Mouse (Mus musculus): ENCODE results near the gene Adamts20. TPM values are rescaled to one million over a fixed set of nuclear protein-coding genes. Genes with fewer than 3 reads are reported as not detected.
"Not testable (repeated sequence)": the region's sequence is repeated elsewhere in the genome, so short reads cannot be mapped to it uniquely, and the experiment has no call there.

Gene Adamts20
- polyA plus RNA-seq (2012; rRNA removed), result 4.6 and 5.0 TPM in 2 replicates

DNA sequence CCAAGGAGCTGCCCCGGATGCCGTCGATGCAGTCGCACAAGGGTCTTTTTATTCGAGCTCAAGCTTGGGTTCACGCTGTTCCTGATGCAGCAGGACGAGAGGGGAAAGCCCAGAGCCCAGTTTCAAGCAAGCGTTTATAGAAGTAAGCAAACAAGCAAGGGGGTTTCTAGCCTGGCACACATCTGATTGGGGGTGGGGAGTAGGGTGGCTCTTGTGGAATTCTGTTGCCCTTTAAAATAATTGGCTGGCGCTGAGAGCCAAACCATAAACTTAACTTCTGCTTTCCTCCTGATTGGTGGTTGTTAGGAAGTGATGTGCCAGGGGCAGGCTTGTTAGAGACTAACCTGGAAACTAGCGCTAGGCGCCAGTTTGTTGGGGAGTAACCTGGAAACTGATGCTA lies at the start of gene Adamts20:
Gene Adamts20, minus strand, starts transcription at position 101 of the 400 bp plus-strand sequence.
- DNase-seq (ENCODE audit: low read depth), result no peak
- TF ChIP-seq POLR2A (IDR thresholded peaks at IDR 0.05; ENCODE audit: borderline replicate concordance, extremely low read depth, insufficient read depth, insufficient read length, poor library complexity, severe bottlenecking) (no peak), CTCF (IDR thresholded peaks at IDR 0.05; ENCODE audit: borderline replicate concordance, extremely low read depth, insufficient read depth, insufficient read length) (no peak)

DNA sequence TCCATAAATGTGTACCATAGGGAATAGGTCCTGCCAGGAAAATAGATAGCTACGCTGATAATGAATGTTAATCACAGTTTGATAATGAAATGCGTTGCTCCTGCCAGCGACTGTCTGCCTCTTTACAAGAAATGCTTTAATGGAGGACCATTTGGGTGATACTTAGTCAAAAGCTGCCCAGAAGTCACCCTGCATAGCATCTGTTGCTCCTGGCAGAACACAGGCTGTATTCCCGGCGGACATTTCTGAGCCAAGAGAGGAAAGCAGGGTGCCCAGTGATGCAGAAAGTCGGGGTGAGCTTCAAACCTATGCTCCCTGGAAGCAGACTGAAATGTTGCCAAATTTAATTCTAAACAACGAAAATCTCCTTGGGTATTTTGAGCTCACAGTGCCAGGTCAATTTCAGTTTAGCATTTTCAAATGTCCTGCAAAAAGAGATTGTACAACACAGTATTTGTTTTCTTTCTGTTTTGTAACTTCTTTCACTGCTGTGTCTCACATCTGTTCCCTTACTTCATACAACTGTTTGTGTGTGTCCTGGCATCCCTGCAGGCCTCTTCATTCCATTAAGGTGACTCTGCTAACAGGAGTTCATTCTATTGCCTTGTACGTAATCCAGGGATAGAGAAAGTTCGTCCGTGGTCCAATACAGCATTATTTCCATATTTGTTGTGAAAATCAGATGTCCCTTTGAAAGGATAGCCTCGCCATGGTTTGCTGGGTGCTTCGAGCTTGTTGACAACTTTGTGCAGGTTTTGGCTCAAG lies 38.4 kb upstream of the Adamts20 start:
- DNase-seq (ENCODE audit: low read depth), result peak; percentile 84
- no peak for TF ChIP-seq POLR2A (IDR thresholded peaks at IDR 0.05; ENCODE audit: borderline replicate concordance, extremely low read depth, insufficient read depth, insufficient read length, poor library complexity, severe bottlenecking)
- TF ChIP-seq CTCF (IDR thresholded peaks at IDR 0.05; ENCODE audit: borderline replicate concordance, extremely low read depth, insufficient read depth, insufficient read length), result no peak

GRCm38 (mm10) chr15:94499260-94499659 lies 34.0 kb upstream of the Adamts20 start:
- DNase-seq (ENCODE audit: low read depth), result no peak

GRCm38 (mm10) chr15:94495936-94496335 lies 30.7 kb upstream of the Adamts20 start:
- TF ChIP-seq CTCF (IDR thresholded peaks at IDR 0.05; ENCODE audit: borderline replicate concordance, extremely low read depth, insufficient read depth, insufficient read length) (peak; percentile 10; the same call in 1 of the 2 replicates), POLR2A (IDR thresholded peaks at IDR 0.05; ENCODE audit: borderline replicate concordance, extremely low read depth, insufficient read depth, insufficient read length, poor library complexity, severe bottlenecking) (no peak)
- no peak for DNase-seq (ENCODE audit: low read depth)

More at GRCm38 (mm10) chr15:94499260-94499659, 34.0 kb upstream of the Adamts20 start:
- TF ChIP-seq CTCF (IDR thresholded peaks at IDR 0.05; ENCODE audit: borderline replicate concordance, extremely low read depth, insufficient read depth, insufficient read length), result no peak
- no peak for TF ChIP-seq POLR2A (IDR thresholded peaks at IDR 0.05; ENCODE audit: borderline replicate concordance, extremely low read depth, insufficient read depth, insufficient read length, poor library complexity, severe bottlenecking)

GRCm38 (mm10) chr15:94494445-94494844 lies 29.2 kb upstream of the Adamts20 start:
- no peak for DNase-seq (ENCODE audit: low read depth)
- TF ChIP-seq CTCF (IDR thresholded peaks at IDR 0.05; ENCODE audit: borderline replicate concordance, extremely low read depth, insufficient read depth, insufficient read length), result peak; percentile 3; the same call in 1 of the 2 replicates
- TF ChIP-seq POLR2A (IDR thresholded peaks at IDR 0.05; ENCODE audit: borderline replicate concordance, extremely low read depth, insufficient read depth, insufficient read length, poor library complexity, severe bottlenecking), result no peak

GRCm38 (mm10) chr15:94489433-94489832 lies 24.2 kb upstream of the Adamts20 start:
- TF ChIP-seq POLR2A (IDR thresholded peaks at IDR 0.05; ENCODE audit: borderline replicate concordance, extremely low read depth, insufficient read depth, insufficient read length, poor library complexity, severe bottlenecking) (no peak), CTCF (IDR thresholded peaks at IDR 0.05; ENCODE audit: borderline replicate concordance, extremely low read depth, insufficient read depth, insufficient read length) (no peak)
- no peak for DNase-seq (ENCODE audit: low read depth)

GRCm38 (mm10) chr15:94488028-94488427 lies 22.8 kb upstream of the Adamts20 start:
- not testable (repeated sequence) for DNase-seq (ENCODE audit: low read depth)

GRCm38 (mm10) chr15:94482555-94482954 lies 17.3 kb upstream of the Adamts20 start:
- TF ChIP-seq POLR2A (IDR thresholded peaks at IDR 0.05; ENCODE audit: borderline replicate concordance, extremely low read depth, insufficient read depth, insufficient read length, poor library complexity, severe bottlenecking) (no peak), CTCF (IDR thresholded peaks at IDR 0.05; ENCODE audit: borderline replicate concordance, extremely low read depth, insufficient read depth, insufficient read length) (no peak)
- peak; percentile 71 for DNase-seq (ENCODE audit: low read depth)

DNA sequence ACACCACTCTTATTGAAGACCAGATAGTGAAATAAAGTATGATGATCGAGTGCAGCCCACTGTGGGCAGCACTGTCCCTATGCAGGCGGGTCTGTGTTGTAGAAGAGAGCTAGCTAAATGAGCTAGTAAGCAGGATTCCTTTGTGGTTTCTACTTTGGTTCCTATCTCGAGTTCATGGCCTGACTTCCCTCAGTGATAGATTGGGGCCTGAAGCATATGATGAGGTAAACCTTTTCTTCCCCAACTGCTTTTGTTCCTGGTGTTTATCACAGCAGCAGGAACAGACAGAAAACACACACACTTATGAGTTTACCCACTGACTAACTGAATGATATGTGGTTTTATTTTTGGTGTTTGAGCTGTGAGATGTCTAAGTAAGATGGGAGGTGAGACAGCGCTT lies 15.6 kb upstream of the Adamts20 start:
- TF ChIP-seq POLR2A (IDR thresholded peaks at IDR 0.05; ENCODE audit: borderline replicate concordance, extremely low read depth, insufficient read depth, insufficient read length, poor library complexity, severe bottlenecking), result no peak
- TF ChIP-seq CTCF (IDR thresholded peaks at IDR 0.05; ENCODE audit: borderline replicate concordance, extremely low read depth, insufficient read depth, insufficient read length), result no peak
- no peak for DNase-seq (ENCODE audit: low read depth)

GRCm38 (mm10) chr15:94480248-94480647 lies 15.0 kb upstream of the Adamts20 start:
- no peak for DNase-seq (ENCODE audit: low read depth)

GRCm38 (mm10) chr15:94479513-94480136 lies 14.4 kb upstream of the Adamts20 start:
- peak; percentile 89 for DNase-seq (ENCODE audit: low read depth)
- TF ChIP-seq CTCF (IDR thresholded peaks at IDR 0.05; ENCODE audit: borderline replicate concordance, extremely low read depth, insufficient read depth, insufficient read length), result no peak
- no peak for TF ChIP-seq POLR2A (IDR thresholded peaks at IDR 0.05; ENCODE audit: borderline replicate concordance, extremely low read depth, insufficient read depth, insufficient read length, poor library complexity, severe bottlenecking)

More at GRCm38 (mm10) chr15:94480248-94480647, 15.0 kb upstream of the Adamts20 start:
- TF ChIP-seq CTCF (IDR thresholded peaks at IDR 0.05; ENCODE audit: borderline replicate concordance, extremely low read depth, insufficient read depth, insufficient read length) (no peak), POLR2A (IDR thresholded peaks at IDR 0.05; ENCODE audit: borderline replicate concordance, extremely low read depth, insufficient read depth, insufficient read length, poor library complexity, severe bottlenecking) (no peak)

GRCm38 (mm10) chr15:94478706-94479105 lies 13.5 kb upstream of the Adamts20 start:
- peak; percentile 69 for DNase-seq (ENCODE audit: low read depth)
- TF ChIP-seq POLR2A (IDR thresholded peaks at IDR 0.05; ENCODE audit: borderline replicate concordance, extremely low read depth, insufficient read depth, insufficient read length, poor library complexity, severe bottlenecking) (no peak), CTCF (IDR thresholded peaks at IDR 0.05; ENCODE audit: borderline replicate concordance, extremely low read depth, insufficient read depth, insufficient read length) (no peak)
